Mouse (Mus musculus): ENCODE data around the gene Vmn1r44. TPM values are rescaled to one million over a fixed set of nuclear protein-coding genes. Genes with fewer than 3 reads are reported as not detected.
"Not testable (repeated sequence)": the region's sequence is repeated elsewhere in the genome, so short reads cannot be mapped to it uniquely, and the experiment has no call there.

Gene Vmn1r44
- not detected in 2 replicates for polyA plus RNA-seq (2015; fragmentation: Nextera tagmentation; extraction: Ambion mirVana)

GRCm38 (mm10) chr6:89883360-89883759 lies at the start of gene Vmn1r44:
Gene Vmn1r44 (plus strand): TSS chr6:89883660.
- 93% methylated on average over 1 of the region's 1 CpGs for WGBS
- Histone ChIP-seq H3K27me3 (no peaks in the 10 kb centered on the region), H3K36me3 (ENCODE audit: poor library complexity, severe bottlenecking) (no peaks in the 10 kb centered on the region), H3K4me3 (no peak within 1 kb of the TSS), H3K27ac (no peak within 1 kb of the TSS), H3K9ac (no peak within 1 kb of the TSS), H3K4me1 (no peaks in the 10 kb centered on the region), H3K4me2 (no peak within 1 kb of the TSS), H3K9me3 (replicated peaks) (0 out of 2 replicates have a peak, but pooled peaks cover 9% of the 10 kb centered on the region)
- ATAC-seq: no peak

GRCm38 (mm10) chr6:89857552-89857951 lies 25.9 kb upstream of the Vmn1r44 start:
- no peak overlapping the region for H3K27ac ChIP-seq
- 75% methylated on average over 3 of the region's 3 CpGs for WGBS
- no peak for ATAC-seq
- no peaks in the 10 kb centered on the region for H3K36me3 ChIP-seq (ENCODE audit: poor library complexity, severe bottlenecking)
- peaks cover 40% of the 10 kb centered on the region for H3K9me3 ChIP-seq (replicated peaks)
- H3K4me2 ChIP-seq: no peak overlapping the region
- H3K9ac ChIP-seq: no peak overlapping the region
- H3K4me3 ChIP-seq: no peak overlapping the region
- H3K4me1 ChIP-seq: no peaks in the 10 kb centered on the region
- no peaks in the 10 kb centered on the region for H3K27me3 ChIP-seq

GRCm38 (mm10) chr6:89859839-89860238 lies 23.6 kb upstream of the Vmn1r44 start:
- 91% methylated on average over 2 of the region's 2 CpGs for WGBS
- H3K27ac ChIP-seq: no peak overlapping the region
- no peak for ATAC-seq

GRCm38 (mm10) chr6:89863792-89864191 lies 19.7 kb upstream of the Vmn1r44 start:
- no peak overlapping the region for H3K27ac ChIP-seq
- no peak overlapping the region for H3K4me2 ChIP-seq
- no peaks in the 10 kb centered on the region for H3K36me3 ChIP-seq (ENCODE audit: poor library complexity, severe bottlenecking)
- no peaks in the 10 kb centered on the region for H3K4me1 ChIP-seq
- no peak for ATAC-seq
- 78% methylated on average over 4 of the region's 4 CpGs for WGBS
- no peak overlapping the region for H3K9ac ChIP-seq
- peaks cover 63% of the 10 kb centered on the region for H3K9me3 ChIP-seq (replicated peaks)
- no peaks in the 10 kb centered on the region for H3K27me3 ChIP-seq
- no peak overlapping the region for H3K4me3 ChIP-seq

More at GRCm38 (mm10) chr6:89859839-89860238, 23.6 kb upstream of the Vmn1r44 start:
- no peaks in the 10 kb centered on the region for H3K27me3 ChIP-seq
- H3K36me3 ChIP-seq (ENCODE audit: poor library complexity, severe bottlenecking): no peaks in the 10 kb centered on the region
- no peak overlapping the region for H3K9ac ChIP-seq
- H3K4me1 ChIP-seq: no peaks in the 10 kb centered on the region
- peaks cover 57% of the 10 kb centered on the region for H3K9me3 ChIP-seq (replicated peaks)
- H3K4me2 ChIP-seq: no peak overlapping the region
- no peak overlapping the region for H3K4me3 ChIP-seq

- H3K36me3 ChIP-seq (ENCODE audit: poor library complexity, severe bottlenecking): no peaks in the 10 kb centered on the region
- 94% methylated on average over 2 of the region's 2 CpGs for WGBS
- H3K9me3 ChIP-seq (replicated peaks): peaks cover 44% of the 10 kb centered on the region
- H3K4me1 ChIP-seq: no peaks in the 10 kb centered on the region
- H3K27me3 ChIP-seq: no peaks in the 10 kb centered on the region
- ATAC-seq: no peak
- H3K4me2 ChIP-seq: no peak overlapping the region
- no peak overlapping the region for H3K9ac ChIP-seq
- no peak overlapping the region for H3K4me3 ChIP-seq
- no peak overlapping the region for H3K27ac ChIP-seq
Observed at GRCm38 (mm10) chr6:89867276-89867675, 16.2 kb upstream of the Vmn1r44 start.

GRCm38 (mm10) chr6:89867976-89868375 lies 15.5 kb upstream of the Vmn1r44 start:
- Histone ChIP-seq H3K27me3 (no peaks in the 10 kb centered on the region), H3K4me1 (no peaks in the 10 kb centered on the region), H3K9ac (no peak overlapping the region), H3K36me3 (ENCODE audit: poor library complexity, severe bottlenecking) (no peaks in the 10 kb centered on the region), H3K27ac (no peak overlapping the region), H3K4me2 (no peak overlapping the region), H3K9me3 (replicated peaks) (peaks cover 38% of the 10 kb centered on the region), H3K4me3 (no peak overlapping the region)
- WGBS: 84% methylated on average over 2 of the region's 2 CpGs
- no peak for ATAC-seq

- H3K36me3 ChIP-seq (ENCODE audit: poor library complexity, severe bottlenecking); H3K4me2 ChIP-seq; H3K9ac ChIP-seq; ATAC-seq; H3K4me3 ChIP-seq; H3K27me3 ChIP-seq; H3K4me1 ChIP-seq; H3K27ac ChIP-seq: not testable (repeated sequence)
- peaks cover 12% of the 10 kb centered on the region; the same call in 1 of the 2 replicates for H3K9me3 ChIP-seq (replicated peaks)
- 86% methylated on average over 3 of the region's 3 CpGs for WGBS
Observed at GRCm38 (mm10) chr6:89876313-89876712, 7.1 kb upstream of the Vmn1r44 start, which contains the start of the genes Vmn1r42 and Vmn1r43. Gene Vmn1r42 (minus strand): TSS chr6:89876413. Gene Vmn1r43 (minus strand): TSS chr6:89876413.

GRCm38 (mm10) chr6:89876963-89877362 lies 6.5 kb upstream of the Vmn1r44 start:
- WGBS: 89% methylated on average over 2 of the region's 2 CpGs
- ATAC-seq: no peak
- no peak overlapping the region for H3K4me3 ChIP-seq
- H3K4me2 ChIP-seq: no peak overlapping the region
- H3K27ac ChIP-seq: no peak overlapping the region
- no peaks in the 10 kb centered on the region for H3K27me3 ChIP-seq
- H3K9me3 ChIP-seq (replicated peaks): peaks cover 12% of the 10 kb centered on the region; the same call in 1 of the 2 replicates
- H3K9ac ChIP-seq: no peak overlapping the region
- no peaks in the 10 kb centered on the region for H3K36me3 ChIP-seq (ENCODE audit: poor library complexity, severe bottlenecking)
- no peaks in the 10 kb centered on the region for H3K4me1 ChIP-seq

- H3K4me3 ChIP-seq: no peak overlapping the region
- H3K36me3 ChIP-seq (ENCODE audit: poor library complexity, severe bottlenecking): no peaks in the 10 kb centered on the region
- 0 out of 2 replicates have a peak, but pooled peaks cover 12% of the 10 kb centered on the region for H3K9me3 ChIP-seq (replicated peaks)
- no peaks in the 10 kb centered on the region for H3K4me1 ChIP-seq
- ATAC-seq: no peak
- H3K27ac ChIP-seq: no peak overlapping the region
- no peak overlapping the region for H3K9ac ChIP-seq
- no peak overlapping the region for H3K4me2 ChIP-seq
- no peaks in the 10 kb centered on the region for H3K27me3 ChIP-seq
Observed at GRCm38 (mm10) chr6:89880867-89881266, 2.6 kb upstream of the Vmn1r44 start.

GRCm38 (mm10) chr6:89883812-89884211 lies 352 bp downstream of the Vmn1r44 start:
- 0 out of 2 replicates have a peak, but pooled peaks cover 9% of the 10 kb centered on the region for H3K9me3 ChIP-seq (replicated peaks)
- H3K4me2 ChIP-seq: no peak overlapping the region
- H3K27ac ChIP-seq: no peak overlapping the region
- 61% methylated on average over 2 of the region's 2 CpGs for WGBS
- no peak overlapping the region for H3K9ac ChIP-seq
- no peak for ATAC-seq
- H3K4me3 ChIP-seq: no peak overlapping the region
- H3K27me3 ChIP-seq: no peaks in the 10 kb centered on the region
- H3K36me3 ChIP-seq (ENCODE audit: poor library complexity, severe bottlenecking): no peaks in the 10 kb centered on the region
- H3K4me1 ChIP-seq: no peaks in the 10 kb centered on the region

GRCm38 (mm10) chr6:89940498-89940897 lies 57.0 kb downstream of the Vmn1r44 start, which contains the start of gene Vmn1r45:
Gene Vmn1r45 (minus strand): TSS chr6:89940598.
- WGBS: 87% methylated on average over 2 of the region's 2 CpGs
- not testable (repeated sequence) for ATAC-seq

GRCm38 (mm10) chr6:89940926-89941325 lies 57.5 kb downstream of the Vmn1r44 start:
- Histone ChIP-seq H3K27ac (no peak overlapping the region), H3K4me1 (no peaks in the 10 kb centered on the region), H3K4me3 (no peak overlapping the region), H3K36me3 (ENCODE audit: poor library complexity, severe bottlenecking) (no peaks in the 10 kb centered on the region), H3K9ac (no peak overlapping the region), H3K9me3 (replicated peaks) (peaks cover 6% of the 10 kb centered on the region), H3K27me3 (no peaks in the 10 kb centered on the region), H3K4me2 (no peak overlapping the region)
- no peak for ATAC-seq
- WGBS: 85% methylated on average over 2 of the region's 2 CpGs

More at GRCm38 (mm10) chr6:89940498-89940897, 57.0 kb downstream of the Vmn1r44 start, which contains the start of gene Vmn1r45:
- H3K27me3 ChIP-seq; H3K4me2 ChIP-seq; H3K27ac ChIP-seq; H3K9ac ChIP-seq; H3K36me3 ChIP-seq (ENCODE audit: poor library complexity, severe bottlenecking); H3K4me1 ChIP-seq; H3K9me3 ChIP-seq (replicated peaks); H3K4me3 ChIP-seq: not testable (repeated sequence)

Measured in forebrain, embryonic 13.5 days (tissue).